Mouse (Mus musculus) retina, adult 2 months (tissue): ENCODE measurements around the gene AY358078.
"Not testable (repeated sequence)": the region's sequence is repeated elsewhere in the genome, so short reads cannot be mapped to it uniquely, and the experiment has no call there.

Experiments
- DNase-seq: peaks from one replicate; pipeline ENCODE4 v3.0.0-alpha.2; 2012; ENCODE audit warnings: low read depth, low spot score

The AY358078 gene

DNA sequence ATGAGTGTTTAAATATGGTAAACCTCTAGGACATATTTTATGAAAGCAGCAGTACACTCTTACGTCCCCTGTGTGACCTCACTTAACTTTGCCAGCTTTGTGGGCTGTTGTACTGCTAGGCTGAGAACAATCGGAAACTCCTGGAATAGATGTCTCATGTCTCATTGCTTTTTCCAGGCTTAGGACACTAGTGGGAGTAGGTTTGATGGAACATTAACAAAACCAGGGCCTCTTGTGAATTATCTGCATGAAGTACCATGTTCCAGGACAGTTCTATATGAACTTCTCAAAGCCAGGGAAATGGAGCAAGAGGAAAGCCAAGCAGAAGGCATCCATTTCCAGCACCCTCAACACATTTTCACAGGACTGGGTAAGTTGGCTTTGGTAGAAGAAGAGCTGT lies at the start of gene AY358078:
TSS of gene AY358078 (plus strand) at position 301 of the 400 bp plus-strand sequence.
- DNase-seq, result no peak

DNA sequence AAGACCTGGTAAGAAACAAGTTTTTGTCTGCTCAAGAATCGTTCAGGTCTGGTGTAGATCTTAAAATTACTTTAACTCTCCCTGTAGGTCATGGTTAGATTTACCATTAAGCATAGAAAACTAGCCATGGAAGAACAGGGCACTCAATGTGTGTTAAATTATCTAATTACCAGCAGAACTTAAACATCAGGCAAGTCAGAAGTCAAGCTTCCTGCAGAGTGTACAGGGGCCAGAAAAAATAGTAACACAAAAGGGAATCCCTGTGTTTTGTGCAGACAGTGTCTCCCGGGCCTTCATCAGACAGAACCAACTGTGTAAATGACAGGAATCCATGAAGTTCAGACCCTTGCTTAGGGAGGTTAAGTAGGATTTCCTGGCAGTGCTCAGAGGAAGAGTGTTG lies 43.9 kb upstream of the AY358078 start:
- no peak for DNase-seq

DNA sequence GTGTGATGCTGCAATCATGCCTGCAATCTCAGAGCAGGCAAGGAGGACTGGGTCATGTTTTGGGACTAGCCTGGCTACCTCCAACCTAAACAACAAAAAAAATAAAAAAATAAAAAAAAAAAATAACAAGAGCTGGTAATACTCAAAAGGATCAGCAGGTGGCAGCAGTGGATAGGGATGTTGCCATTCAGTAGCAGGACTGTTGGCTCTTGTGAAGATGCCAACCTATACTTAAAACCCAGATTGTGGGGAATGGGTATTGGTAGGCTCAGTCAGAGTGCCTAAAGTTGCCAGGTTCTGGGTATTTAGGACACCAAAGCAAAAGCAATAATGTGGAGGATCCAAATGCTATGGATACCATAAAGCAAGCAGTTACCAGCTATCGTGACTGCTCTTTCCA lies 28.5 kb upstream of the AY358078 start:
- not testable (repeated sequence) for DNase-seq

DNA sequence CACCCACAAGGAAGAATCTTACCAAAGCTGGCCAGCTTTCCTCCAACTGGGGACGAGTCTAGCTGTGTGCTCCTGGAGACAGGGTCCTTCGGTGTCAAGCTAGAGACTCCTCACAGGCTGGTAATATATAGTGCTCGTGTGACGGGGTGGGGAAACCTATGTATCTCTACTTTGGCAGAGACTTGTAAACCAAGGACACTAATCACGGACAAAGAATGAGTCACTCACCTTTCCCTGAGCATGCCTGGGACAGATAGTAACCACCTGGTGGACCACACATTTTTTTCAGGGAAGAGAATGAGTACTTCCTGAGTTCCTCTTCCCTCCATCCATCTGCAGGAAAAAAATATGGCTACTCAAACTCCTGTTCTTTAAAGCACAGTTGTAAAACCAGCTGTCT lies 26.4 kb upstream of the AY358078 start, which contains the start of gene Ang4:
TSS of gene Ang4 (minus strand) at position 101 of the 400 bp plus-strand sequence.
- DNase-seq, result no peak

DNA sequence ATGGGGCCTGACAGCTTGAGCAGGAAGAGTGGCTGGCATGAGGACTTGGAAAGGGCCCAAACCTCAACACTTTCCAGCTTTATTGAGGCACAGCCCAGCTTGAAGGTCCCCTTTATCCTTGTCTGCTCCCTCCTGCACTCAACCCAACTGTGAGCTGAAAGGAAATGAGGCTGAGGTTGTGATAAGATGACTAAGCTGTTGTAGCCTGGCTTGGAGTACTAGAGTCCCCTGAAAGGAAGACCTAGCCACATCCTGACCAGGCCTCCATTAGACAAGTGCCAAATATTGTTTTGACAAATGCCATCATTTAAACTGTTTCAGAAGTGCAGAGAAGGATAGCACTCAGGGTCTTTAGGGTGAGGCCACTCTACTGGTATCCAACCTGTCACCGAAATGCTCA lies 22.1 kb upstream of the AY358078 start:
- no peak for DNase-seq

DNA sequence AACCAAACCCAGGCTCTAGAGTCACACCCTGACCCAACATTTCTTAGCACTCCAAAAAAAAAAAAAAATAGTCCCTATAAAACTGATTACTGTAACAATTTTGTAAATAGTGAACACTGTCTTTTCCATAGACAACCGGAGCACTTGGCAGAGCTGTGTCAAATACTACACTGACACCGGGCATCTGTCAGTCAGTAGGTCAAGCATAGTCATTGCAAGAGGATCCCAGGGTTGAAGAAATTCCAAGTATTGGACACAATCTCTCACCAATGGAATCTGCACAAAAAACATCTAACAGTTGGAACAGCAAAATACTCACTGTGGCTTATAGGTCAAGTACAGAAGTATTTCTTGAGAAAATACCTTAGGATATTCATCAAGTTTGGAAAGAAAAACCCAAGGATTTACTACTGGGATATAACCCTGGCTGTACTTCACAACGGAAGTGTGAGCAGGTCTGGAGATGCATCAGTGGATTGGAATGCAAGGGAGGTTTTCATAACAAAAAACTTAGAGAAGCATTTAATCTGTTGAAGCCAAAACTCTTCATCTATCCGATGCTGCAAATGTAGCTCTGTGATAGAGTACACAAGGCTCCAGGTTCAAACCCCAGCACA lies 20.9 kb upstream of the AY358078 start:
- DNase-seq, result no peak

DNA sequence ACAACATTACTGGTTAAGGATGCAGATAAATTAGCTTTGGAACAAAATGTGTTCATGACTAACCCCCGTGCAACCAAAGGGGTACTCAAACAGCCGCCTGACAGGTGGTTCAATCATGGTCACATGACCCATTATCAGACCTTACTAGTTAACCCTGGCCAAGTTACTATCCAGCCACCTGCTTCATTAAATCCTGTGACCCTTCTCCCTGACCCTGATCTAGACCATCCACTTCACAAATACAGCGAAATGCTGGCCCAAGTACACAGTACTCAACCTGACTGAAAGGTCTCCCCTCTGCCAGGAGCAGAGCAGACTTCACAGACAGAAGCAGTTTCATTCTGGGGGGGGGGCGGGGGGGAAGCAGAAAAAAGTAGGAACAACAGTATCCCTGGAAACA lies 13.5 kb upstream of the AY358078 start:
- DNase-seq, result no peak

DNA sequence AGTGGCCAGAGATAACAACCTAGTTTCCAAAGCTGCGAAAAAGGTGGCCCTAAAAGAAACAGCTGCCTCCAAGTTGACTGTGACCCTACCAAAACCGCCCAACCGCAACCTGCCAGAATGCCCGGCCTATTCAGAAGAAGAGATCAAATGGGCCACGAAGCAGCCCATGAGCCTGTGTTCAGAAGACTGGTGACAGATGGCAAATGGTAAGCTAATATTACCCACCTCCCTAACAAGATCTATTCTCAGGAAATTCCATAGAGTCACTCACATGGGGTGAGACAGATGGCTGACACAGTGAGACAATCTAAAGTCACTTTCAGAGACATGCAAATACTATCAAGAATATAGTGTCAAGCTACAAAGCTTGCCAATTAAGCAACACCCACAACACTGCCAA lies 12.8 kb upstream of the AY358078 start:
- no peak for DNase-seq

DNA sequence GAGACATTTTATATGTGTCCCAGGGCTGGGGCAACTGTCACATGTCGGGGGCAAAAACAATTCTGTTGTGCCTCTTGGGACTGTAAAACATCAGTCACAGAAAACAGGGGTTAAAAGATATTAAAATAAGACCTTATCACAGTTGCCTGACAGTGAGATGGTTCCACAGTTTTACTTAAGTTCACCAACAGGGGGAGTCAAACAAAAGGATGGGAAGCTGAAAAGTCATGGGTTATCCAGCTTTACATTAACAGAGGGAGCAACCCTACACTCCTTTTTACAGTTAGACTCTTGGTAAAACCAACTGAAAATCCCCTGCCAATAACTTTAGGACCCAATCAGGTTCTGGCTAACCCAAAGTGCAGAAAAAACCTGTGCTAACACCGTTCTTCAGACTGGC lies 10.7 kb upstream of the AY358078 start:
- DNase-seq, result no peak

DNA sequence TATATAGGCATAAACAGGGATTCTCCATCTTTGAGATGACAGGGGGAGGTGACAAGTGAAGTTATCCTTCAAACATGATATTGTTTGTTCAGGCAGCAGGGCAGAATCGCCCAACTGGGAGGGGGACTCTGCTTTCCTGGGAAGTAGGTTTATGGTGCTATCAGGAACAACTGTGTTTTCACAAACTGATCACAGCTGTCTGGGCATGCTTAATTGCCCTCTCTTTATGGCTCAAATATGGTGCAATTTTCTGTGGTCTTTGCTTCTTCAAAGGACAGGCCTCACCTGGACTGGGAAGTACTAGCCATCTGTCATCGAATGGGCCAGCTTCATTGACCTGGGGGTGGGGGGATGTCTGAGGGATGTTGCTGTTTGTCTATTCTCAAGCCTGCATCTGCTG lies 5.7 kb upstream of the AY358078 start:
- DNase-seq, result no peak

DNA sequence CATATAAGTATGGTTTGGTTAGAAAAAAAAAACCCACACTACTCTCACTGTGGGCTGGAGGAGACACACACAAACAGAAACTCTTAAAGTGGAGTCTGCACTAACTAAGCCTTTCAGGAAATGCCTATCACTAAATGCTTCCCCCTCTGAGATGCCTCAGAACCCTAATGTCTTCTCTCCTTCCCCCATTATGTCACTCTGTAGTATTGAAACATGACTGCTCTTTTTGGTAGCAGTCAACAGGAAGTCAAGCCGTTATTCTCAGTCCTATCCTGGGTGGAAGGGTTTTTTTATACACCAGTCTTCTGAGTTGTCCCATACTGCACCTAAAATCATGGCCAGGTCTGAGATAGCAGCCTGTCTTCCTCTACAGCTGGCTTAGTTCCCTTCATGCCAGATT lies 26.8 kb downstream of the AY358078 start:
- DNase-seq, result no peak

DNA sequence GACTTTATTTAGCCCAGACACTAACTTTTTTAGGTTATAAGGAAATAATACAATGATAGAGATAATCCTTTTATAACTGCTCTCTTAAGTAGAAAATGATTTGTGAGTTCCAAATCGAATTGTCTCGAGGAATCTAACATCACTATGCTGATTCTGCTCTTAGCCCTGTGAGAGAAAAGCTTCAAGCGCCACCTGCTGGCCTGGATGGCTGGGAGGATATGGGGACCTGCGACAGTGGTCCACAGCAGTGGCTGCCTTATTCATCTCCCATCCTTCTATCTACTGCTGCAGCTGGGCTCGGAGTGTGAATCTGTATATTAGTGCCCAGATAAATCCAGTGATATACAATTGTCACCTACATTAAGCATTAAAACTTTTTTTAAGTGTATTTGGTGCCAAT lies 28.0 kb downstream of the AY358078 start:
- DNase-seq, result not testable (repeated sequence)

DNA sequence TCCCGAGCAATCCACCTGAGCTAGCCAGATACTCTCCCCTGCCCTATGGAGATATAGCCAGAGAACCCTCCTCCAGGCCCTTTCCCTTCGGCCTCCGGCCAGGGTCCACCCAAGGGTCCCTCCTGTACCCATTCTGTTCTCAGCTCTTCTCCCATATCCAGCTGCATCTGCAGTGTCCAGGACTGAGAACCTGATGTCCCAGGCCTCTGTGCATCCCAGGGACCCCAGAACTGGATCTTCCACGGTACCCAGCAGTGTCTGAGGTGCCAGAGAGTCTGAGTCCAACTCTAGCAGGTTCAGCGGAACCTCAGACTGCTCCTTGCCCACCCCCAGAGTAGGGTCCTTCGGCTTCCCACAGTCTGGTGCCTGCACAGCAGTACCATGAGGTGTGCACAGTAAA lies 29.3 kb downstream of the AY358078 start:
- DNase-seq, result no peak

DNA sequence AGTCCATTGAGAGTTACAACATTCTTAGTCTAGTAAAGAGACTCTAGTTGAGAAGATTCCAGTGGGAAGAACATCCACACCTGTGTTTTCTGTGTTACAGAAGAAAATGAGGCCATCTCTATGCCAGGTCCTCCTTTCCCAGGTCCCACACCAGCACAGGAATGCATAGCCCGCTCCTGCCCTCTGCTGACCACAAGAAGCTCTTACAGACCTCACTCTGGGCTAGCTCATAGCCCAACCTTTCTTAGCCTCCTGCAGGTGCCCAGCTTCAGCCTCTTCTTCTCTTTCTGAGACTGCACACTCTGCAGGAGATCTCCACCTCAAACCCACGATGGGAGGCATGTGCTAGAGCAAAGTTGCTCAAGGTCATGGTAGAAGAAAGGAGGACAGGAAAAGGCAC lies 38.6 kb downstream of the AY358078 start:
- not testable (repeated sequence) for DNase-seq

DNA sequence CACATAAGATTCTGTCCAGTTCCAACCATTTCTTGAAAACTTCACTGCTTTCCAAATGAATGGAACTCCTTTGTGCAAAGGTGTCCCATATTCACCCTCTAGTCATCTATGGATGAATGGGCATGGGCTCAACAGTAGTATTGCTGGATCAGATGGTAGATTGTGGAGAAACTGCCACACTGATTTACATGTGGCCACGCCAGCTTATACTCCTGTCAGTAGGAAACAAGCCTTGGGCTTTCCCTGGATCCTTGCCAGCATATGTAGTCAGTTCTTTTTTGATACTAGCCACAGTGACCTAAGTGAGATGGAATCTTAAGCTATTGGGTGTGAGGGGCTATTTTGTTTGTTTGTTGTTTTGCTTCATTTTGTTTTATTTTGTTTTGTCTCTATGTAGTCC lies 42.4 kb downstream of the AY358078 start:
- DNase-seq, result no peak

DNA sequence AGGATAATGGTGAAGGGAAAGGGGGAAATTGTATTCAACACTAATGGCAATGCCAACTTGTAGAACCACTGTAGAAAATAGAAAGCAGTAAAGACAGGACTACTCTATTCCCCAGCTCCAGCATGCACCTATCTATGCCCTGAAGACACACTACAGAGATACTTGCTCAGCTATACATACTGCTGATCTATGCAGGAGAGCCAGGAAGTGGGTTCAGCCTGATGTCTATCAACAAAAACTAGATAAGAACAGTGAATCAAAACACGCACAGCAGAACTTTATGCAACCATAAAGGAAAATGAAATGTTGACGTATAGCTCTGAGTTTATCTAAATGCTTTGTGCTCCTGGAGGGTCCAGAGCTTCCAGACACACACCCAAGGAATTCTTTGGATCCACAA lies 42.9 kb downstream of the AY358078 start:
- no peak for DNase-seq

DNA sequence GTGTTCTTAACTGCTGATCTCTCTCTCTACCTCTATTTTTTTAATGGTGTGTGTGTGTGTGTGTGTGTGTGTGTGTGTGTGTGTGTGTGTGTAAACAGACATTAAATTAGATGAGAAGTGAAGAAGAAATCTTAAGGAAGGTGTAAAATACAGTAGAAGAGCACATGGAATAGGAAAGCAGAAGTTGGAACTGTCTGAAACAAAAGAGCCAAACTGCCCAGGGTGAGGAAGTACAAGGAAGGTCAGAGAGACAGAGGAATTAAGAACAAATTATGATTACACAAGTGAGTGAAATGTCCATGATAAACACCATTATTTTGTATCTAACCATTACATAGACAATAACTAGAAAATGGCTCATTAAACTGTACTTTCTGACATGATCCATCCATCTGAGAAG lies 44.0 kb downstream of the AY358078 start:
- no peak for DNase-seq

DNA sequence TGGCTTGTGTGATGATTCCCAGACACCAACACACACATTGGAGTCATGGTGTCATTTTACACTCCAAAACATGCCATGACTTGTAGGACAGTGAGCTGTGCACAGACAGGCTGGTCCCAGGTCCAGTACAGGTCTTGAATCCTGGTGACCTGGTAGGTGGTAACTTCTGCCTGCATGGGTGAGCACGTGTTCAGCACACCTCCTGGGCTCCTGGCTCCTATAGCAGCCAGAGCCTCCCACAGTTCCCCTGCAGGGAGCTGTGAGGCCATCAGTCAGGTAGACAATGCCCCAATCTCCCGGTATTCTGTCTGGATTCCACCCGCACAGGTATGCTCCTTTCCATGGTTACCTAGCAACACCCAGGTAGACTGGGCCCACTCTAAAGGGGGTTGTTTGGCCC lies 46.7 kb downstream of the AY358078 start:
- DNase-seq, result no peak

DNA sequence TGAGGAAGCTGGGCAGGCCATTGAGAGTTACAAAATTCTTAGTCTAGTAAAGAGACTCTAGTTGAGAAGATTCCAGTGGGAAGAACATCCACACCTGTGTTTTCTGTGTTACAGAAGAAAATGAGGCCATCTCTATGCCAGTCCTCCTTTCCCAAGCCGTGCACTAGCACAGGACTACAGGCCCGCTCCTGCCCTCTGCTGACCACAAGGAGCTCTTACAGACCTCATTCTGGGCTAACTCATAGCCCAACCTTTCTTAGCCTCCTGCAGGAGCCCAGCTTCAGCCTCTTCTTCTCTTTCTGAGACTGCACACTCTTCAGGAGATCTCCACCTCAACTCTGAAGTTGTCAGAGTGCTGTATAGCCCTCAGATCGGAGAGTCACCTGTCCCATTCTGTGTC lies 51.2 kb downstream of the AY358078 start:
- DNase-seq, result not testable (repeated sequence)

DNA sequence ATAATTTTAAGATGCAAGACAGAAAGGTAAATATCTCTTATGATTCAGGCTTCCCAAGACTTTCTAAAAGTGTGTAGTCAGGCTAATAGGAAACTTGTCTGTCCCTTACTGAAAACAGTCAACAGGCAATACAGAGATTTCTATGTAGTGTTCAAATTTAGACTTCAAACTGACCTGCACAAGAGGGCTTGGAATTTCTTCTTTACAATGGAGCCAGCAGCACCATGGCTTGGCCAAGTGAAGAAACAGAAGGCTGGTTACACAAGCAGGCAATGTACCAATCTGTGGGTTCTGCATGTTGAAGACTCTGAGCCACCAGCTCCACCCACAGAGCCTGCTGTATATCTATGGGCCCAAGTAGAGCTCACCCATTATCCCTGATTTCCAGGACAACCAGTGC lies 53.6 kb downstream of the AY358078 start, which contains the start of gene Ear6:
TSS of gene Ear6 (plus strand) at position 301 of the 400 bp plus-strand sequence.
- no peak for DNase-seq

DNA sequence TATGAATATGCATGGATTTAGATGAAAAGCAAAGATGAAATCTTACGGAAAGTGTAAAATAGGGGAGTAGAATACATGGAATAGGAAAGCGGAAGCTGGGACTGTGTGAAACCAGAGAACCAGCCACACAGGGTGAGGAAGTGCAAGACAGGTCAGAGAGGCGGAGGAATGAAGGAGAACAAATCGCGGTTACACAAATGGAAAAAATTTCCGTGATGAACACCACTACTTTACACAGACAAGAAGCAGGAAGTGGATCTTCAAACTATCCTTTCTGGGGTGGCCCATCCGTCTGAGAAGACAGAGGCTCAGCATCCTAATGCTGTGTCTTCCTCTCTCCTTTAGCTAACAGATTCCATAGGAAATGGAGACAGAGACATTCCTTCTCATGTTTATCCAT lies 55.4 kb downstream of the AY358078 start:
- DNase-seq, result not testable (repeated sequence)

DNA sequence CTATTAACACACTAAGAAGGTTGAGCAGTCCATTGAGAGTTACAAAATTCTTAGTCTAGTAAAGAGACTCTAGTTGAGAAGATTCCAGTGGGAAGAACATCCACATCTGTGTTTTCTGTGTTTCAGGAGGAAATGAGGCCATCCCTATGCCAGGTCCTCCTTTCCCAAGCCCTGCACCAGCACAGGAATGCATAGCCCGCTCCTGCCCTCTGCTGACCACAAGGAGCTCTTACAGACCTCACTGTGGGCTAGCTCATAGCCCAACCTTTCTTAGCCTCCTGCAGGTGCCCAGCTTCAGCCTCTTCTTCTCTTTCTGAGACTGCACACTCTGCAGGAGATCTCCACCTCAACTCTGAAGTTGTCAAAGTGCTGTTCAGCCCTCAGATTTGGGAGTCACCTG lies 63.8 kb downstream of the AY358078 start:
- not testable (repeated sequence) for DNase-seq

DNA sequence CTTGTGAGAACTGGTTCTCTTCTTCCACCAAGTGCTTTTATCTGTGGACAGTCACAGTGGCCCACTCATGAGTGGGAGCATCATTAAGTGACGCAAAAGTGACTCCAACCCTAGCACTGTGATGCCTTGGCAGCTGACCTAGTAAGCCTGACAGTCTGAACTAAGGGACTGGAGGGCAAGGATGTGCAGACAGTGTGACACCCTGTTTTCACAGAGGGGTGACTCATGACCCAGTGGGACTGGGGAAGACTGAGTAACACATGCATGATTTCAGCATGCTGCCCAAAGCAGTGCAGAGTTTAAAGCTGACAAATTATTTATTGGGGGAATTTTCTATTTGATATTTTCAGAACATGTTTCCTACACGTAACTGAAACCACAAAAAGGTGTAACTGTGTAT lies 70.9 kb downstream of the AY358078 start:
- DNase-seq, result no peak

DNA sequence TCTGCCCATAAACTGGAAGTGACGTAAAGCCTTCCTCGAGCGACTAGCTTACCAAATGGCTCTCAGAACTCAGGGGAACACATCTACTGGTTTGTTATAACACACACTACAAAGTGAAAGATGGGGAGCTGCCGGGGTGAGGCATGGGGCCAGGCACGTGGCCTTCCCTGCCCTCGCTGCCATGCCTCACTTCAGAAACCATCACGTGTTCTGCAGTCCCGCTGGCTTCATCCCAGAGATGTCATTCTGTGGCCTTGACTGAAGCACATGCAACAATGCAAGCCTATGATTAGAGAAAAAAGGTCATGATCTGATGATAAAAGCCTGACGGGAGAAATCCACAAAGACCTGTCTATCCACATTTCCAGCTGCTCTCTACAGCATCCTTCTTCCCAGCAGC lies 71.9 kb downstream of the AY358078 start:
- DNase-seq, result no peak
